Mouse (Mus musculus) layer of hippocampus, adult 8-10 months (tissue): ENCODE results near the gene Irf9. TPM values are rescaled to one million over a fixed set of nuclear protein-coding genes. Genes with fewer than 3 reads are reported as not detected.

Experiments used
- total RNA-seq, 4 experiments: library from RNA; stranded (reverse); gene quantifications; 2 replicates each; pipeline ENCODE4 v1.2.4; 2022

Gene Irf9
- total RNA-seq, 4 experiments from 2014 or later: 15.4 to 19.1 (median 17.9) TPM

Other genes with a start within 250 kb of the Irf9 start
- gene Dhrs4, start 124.8 kb upstream of the Irf9 start, total RNA-seq: 10 to 100 TPM; 20.2 to 27.2 (median 23.1) TPM
- 10 to 100 TPM; 56.8 to 82.2 (median 62.5) TPM for gene Carmil3, start 112.9 kb upstream of the Irf9 start, total RNA-seq
- gene Cpne6, start 93.1 kb upstream of the Irf9 start, total RNA-seq: 100 to 1,000 TPM; 607 to 653 (median 629) TPM
- gene Nrl, start 78.6 kb upstream of the Irf9 start, total RNA-seq: 1 to 10 TPM; 1.5 to 3.6 (median 2.1) TPM
- gene Pck2, start 63.3 kb upstream of the Irf9 start, total RNA-seq: 10 to 100 TPM; 43.4 to 61.5 (median 50.3) TPM
- gene Dcaf11, start 43.6 kb upstream of the Irf9 start, total RNA-seq: 10 to 100 TPM; 74.0 to 93.1 (median 82.3) TPM
- 1 to 10 TPM in 2 of 4 experiments, under 1 TPM in 1, not detected in 1; 0.94 to 2.0 (median 1.4) TPM for gene A730061H03Rik, start 43.2 kb upstream of the Irf9 start, total RNA-seq
- not detected for gene Fitm1, start 28.0 kb upstream of the Irf9 start, total RNA-seq
- 10 to 100 TPM; 57.9 to 75.0 (median 67.3) TPM for gene Psme1, start 25.4 kb upstream of the Irf9 start, total RNA-seq
- gene Emc9, start 18.3 kb upstream of the Irf9 start, total RNA-seq: 10 to 100 TPM; 48.3 to 57.7 (median 53.8) TPM
- gene Psme2, start 12.5 kb upstream of the Irf9 start, total RNA-seq: 10 to 100 TPM; 57.2 to 74.4 (median 69.8) TPM
- gene Rnf31, start 11.9 kb upstream of the Irf9 start, total RNA-seq: 10 to 100 TPM; 36.5 to 56.0 (median 45.5) TPM
- gene Rec8, start 14.5 kb downstream of the Irf9 start, total RNA-seq: 1 to 10 TPM; 1.1 to 2.8 (median 1.4) TPM
- gene Ipo4, start 32.4 kb downstream of the Irf9 start, total RNA-seq: 100 to 1,000 TPM; 121 to 153 (median 140) TPM
- 1 to 10 TPM; 4.2 to 7.5 (median 5.5) TPM for gene Gm49378, start 34.3 kb downstream of the Irf9 start, total RNA-seq
- 10 to 100 TPM; 40.6 to 49.6 (median 44.7) TPM for gene Tm9sf1, start 40.2 kb downstream of the Irf9 start, total RNA-seq
- 1 to 10 TPM; 1.2 to 1.9 (median 1.7) TPM for gene Tssk4, start 46.6 kb downstream of the Irf9 start, total RNA-seq
- gene Mdp1, start 56.9 kb downstream of the Irf9 start, total RNA-seq: 10 to 100 TPM; 47.1 to 51.1 (median 49.6) TPM
- gene Gmpr2, start 68.4 kb downstream of the Irf9 start, total RNA-seq: 10 to 100 TPM; 25.2 to 31.1 (median 28.6) TPM
- gene Nedd8, start 68.6 kb downstream of the Irf9 start, total RNA-seq: 100 to 1,000 TPM; 290 to 309 (median 300) TPM
- gene Tinf2, start 78.2 kb downstream of the Irf9 start, total RNA-seq: 10 to 100 TPM; 12.2 to 20.8 (median 16.0) TPM
- 1 to 10 TPM in 2 of 4 experiments, not detected in 2; 5.4 to 8.2 TPM for gene Tgm1, start 110.4 kb downstream of the Irf9 start, total RNA-seq
- gene Rabggta, start 118.7 kb downstream of the Irf9 start, total RNA-seq: 10 to 100 TPM; 42.8 to 53.5 (median 44.8) TPM
- 100 to 1,000 TPM in 3 of 4 experiments, 10 to 100 TPM in 1; 86.6 to 148 (median 116) TPM for gene Dhrs1, start 142.1 kb downstream of the Irf9 start, total RNA-seq
- gene Nop9, start 142.1 kb downstream of the Irf9 start, total RNA-seq: 10 to 100 TPM; 11.8 to 14.0 (median 13.1) TPM
- gene Cideb, start 154.9 kb downstream of the Irf9 start, total RNA-seq: 1 to 10 TPM; 1.4 to 3.0 (median 1.7) TPM
- under 1 TPM in 3 of 4 experiments, not detected in 1; 0.16 to 0.23 (median 0.22) TPM for gene Ltb4r2, start 157.9 kb downstream of the Irf9 start, total RNA-seq
- gene Ltb4r1, start 162.4 kb downstream of the Irf9 start, total RNA-seq: under 1 TPM in 1 of 4 experiments, not detected in 3; 0.32 TPM
- gene Adcy4, start 180.5 kb downstream of the Irf9 start, total RNA-seq: 1 to 10 TPM; 3.4 to 6.8 (median 4.8) TPM
- gene Ripk3, start 185.3 kb downstream of the Irf9 start, total RNA-seq: 1 to 10 TPM in 1 of 4 experiments, under 1 TPM in 2, not detected in 1; 0.95 to 3.4 (median 0.99) TPM
- 1 to 10 TPM; 1.4 to 2.0 (median 1.7) TPM for gene Nfatc4, start 219.6 kb downstream of the Irf9 start, total RNA-seq